10 mouse cellular contexts compared by ENCODE assay signal in the genomic region with DNA sequence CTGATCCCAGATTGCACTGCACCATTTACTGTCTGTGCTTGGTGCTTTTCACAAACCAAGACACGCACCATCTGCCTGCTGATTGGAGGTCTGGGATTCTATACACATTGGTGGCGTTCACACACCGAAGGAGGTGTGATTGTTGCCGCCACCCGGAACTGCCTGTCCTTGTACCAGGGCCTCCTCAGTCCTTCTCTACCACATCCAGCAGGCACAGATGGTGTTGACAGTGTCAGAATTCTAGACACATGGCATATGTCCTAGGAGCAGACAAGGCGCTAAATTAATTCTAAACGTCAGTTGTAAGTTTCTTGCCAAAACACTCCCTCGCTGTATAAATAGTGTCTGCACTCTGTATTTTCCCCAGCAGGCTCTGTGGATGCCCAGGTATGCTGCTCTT.
DNase-seq lines count a peak whose midpoint lies in the region; ATAC-seq lines count a peak whose summit lies in the region.
"Had no signal": no experiment of that assay in that cellular context is flagged by ENCODE, and none has a peak within 500 bp of the region (broad histone marks: within the 10 kb centered on the region; RNA-seq: fewer than 3 reads in every experiment).

No protein-coding gene starts in this region.

- DNase-seq in cerebellum, adult 9-10 months = peak; percentile 20
- DNase-seq in cerebellum, adult 11 months = no peak
- peak; percentile 93 for DNase-seq in brain, adult 2 months (ENCODE audit: low read depth, low spot score)
- peak; percentile 81 to 82 for DNase-seq in left cerebral cortex, adult 9 months (ENCODE audit: low spot score in 2 of 2)
- no peak for DNase-seq in adipocyte (ENCODE audit: low spot score)
- DNase-seq in adrenal gland, adult (ENCODE audit: inconsistent age in 2 of 2, low spot score in 1 of 2) = no peak
- DNase-seq in retina, embryonic 14.5 days (ENCODE audit: low spot score) = no peak
- DNase-seq: liver, postnatal 0 days had no signal

- ATAC-seq in heart, embryonic 14.5 days (ENCODE audit: insufficient number of reproducible peaks, insufficient read depth, low FRiP score, low read depth) = peak; percentile 63
- ATAC-seq: liver, postnatal 0 days had no signal

- no peaks in the 10 kb centered on the region for H3K27me3 ChIP-seq in heart, embryonic 14.5 days (ENCODE audit: control insufficient read depth, insufficient read depth, low read length)
- H3K27me3 ChIP-seq: embryonic facial prominence, embryonic 13.5 days had no signal

- H3K9me3 ChIP-seq in heart, embryonic 14.5 days (ENCODE audit: control insufficient read depth, low read length) = no peaks in the 10 kb centered on the region
- H3K9me3 ChIP-seq: embryonic facial prominence, embryonic 13.5 days had no signal

- H3K27ac ChIP-seq in heart, embryonic 14.5 days (replicated peaks in 1 of 2; ENCODE audit: control insufficient read depth in 1 of 2, insufficient read depth in 1 of 2, low read depth in 2 of 2, low read length in 2 of 2) = peak overlapping the region; percentile 69 to 75
- H3K27ac ChIP-seq: embryonic facial prominence, embryonic 13.5 days had no signal

- H3K4me3 ChIP-seq in heart, embryonic 14.5 days (ENCODE audit: control insufficient read depth in 1 of 2, insufficient read depth in 1 of 2, low read depth in 1 of 2, low read length in 2 of 2) = no peak overlapping the region
- H3K4me3 ChIP-seq: embryonic facial prominence, embryonic 13.5 days had no signal

- WGBS in heart, embryonic 14.5 days = 20% methylated on average over 8 of the region's 8 CpGs

- no peak overlapping the region for H3K9ac ChIP-seq in heart, embryonic 14.5 days (ENCODE audit: low read length)
- H3K9ac ChIP-seq: embryonic facial prominence, embryonic 13.5 days; liver, postnatal 0 days had no signal

- peak overlapping the region; percentile 47 for H3K4me2 ChIP-seq in heart, embryonic 14.5 days (ENCODE audit: low read length)
- H3K4me2 ChIP-seq: embryonic facial prominence, embryonic 13.5 days had no signal

- peaks cover 7 to 21% of the 10 kb centered on the region in 2 experiments for H3K4me1 ChIP-seq in heart, embryonic 14.5 days (ENCODE audit: control insufficient read depth in 2 of 2, insufficient read depth in 2 of 2, low read length in 2 of 2)
- H3K4me1 ChIP-seq: embryonic facial prominence, embryonic 13.5 days had no signal

- no peaks in the 10 kb centered on the region for H3K36me3 ChIP-seq in heart, embryonic 14.5 days (ENCODE audit: control insufficient read depth, insufficient read depth, low read length)
- H3K36me3 ChIP-seq: embryonic facial prominence, embryonic 13.5 days had no signal

Comparison
In these comparisons a context has a peak if more than half of its experiments do, and no peak if none do; other contexts are left out.
1. DNase-seq: peak in cerebellum, adult 9-10 months (single experiment), brain, adult 2 months (single experiment) and left cerebral cortex, adult 9 months (2 of 2); none in cerebellum, adult 11 months (single experiment), adipocyte (single experiment), adrenal gland, adult (0 of 2) and retina, embryonic 14.5 days (single experiment).